Mouse (Mus musculus) spleen, postnatal 4 days (tissue): Measurements from ENCODE around the gene Pik3cb.
A peak's percentile ranks its signal among the peaks of the same experiment; 100 is the strongest.

Source experiments
- DNase-seq, 2 experiments: peaks; one replicate each; pipeline ENCODE4 v3.0.0; 2022; ENCODE audit warnings: low spot score in 2 of 2

Gene Pik3cb

DNA sequence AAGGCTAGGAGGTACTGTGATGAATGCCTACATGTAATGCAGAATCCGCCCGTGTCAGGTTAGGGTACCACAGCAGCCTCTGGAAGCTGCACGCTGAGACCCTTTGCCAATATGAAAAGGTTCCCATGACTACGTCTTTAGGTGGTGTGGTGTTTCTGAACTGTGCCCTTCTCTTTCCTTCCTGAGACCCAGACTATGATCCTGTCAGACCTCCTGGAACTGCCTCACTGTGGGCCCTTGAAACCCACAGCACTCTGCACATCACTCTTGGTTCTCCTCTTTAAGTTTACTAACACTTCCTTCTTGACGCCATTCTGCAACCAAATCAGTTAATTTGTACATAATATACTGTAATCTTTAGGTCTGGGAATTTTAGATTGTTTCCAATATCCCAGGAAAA is 58.7 kb downstream of the Pik3cb start:
- no peak for DNase-seq

DNA sequence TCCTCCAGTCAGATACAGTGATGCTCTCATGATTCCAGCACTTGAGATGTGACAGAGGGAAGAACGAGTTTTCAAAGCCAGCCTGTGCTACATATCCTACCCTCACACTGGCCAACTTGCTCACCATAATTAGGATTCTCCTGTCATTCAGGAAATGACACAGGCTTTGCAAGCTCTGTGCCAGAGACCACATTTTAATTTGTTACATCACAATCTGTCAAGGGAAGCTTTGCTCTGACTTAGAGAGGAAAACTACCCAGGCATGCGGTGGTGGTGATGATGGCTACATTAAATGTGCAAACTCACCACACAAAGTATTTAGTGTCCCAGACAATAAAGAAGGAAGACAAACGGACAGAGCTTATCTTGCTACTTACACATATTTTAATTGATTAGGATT is 59.1 kb downstream of the Pik3cb start:
- no peak for DNase-seq

DNA sequence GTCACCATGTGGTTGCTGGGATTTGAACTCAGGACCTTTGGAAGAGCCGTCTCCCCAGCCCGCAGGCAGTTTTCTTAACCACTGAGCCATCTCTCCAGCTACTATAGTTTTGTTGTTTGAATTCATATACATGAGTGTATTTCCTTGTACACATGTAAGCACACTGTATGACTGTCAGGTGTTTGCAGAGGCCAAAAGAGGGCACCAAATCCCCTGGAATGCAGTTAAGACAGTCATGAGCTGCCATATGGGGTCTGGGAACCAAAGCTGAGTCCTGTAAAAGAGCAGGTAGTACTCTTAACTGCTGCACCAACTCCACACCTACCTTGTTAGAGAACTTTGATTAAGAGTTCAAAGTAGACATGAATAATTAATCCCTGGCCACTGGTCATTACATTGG is 59.8 kb downstream of the Pik3cb start:
- no peak for DNase-seq

DNA sequence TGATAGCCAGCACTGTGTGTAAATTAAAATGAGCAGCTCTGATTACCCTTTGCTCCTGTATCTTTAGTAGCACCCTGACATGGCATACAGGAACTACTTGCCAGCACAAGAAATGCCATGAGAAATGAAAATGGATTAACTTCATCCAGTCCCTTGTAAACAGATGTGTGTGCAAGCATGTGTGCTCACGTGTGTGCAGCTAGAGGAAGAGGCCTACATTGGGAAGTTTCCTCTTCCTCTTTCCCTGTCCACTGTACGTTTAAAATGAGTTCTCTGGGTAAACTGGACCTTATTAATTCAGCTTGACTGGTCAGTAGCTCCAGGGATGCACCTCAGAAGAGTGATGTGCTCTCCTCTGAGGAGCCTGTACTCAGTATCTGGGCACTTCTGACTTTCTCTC is 66.0 kb downstream of the Pik3cb start:
- DNase-seq = no peak

DNA sequence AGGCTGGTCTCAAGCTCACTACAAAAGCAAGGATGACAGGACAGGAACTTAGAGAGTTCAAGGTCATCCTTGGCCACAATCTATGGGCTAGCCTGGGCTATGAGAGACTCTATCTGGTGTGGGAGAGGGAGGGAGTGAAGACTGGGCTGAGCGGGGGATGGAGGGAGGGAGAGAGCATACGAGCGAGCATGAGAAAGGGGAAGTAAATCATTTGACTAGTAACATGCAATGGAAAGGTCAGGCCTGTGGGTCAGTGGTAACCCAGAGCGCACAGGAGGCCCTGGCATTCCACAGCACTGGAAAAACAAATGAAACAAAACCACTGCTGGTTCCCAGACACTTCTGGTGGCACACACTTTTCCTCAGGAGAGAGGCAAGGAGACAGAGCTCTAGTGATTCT is 67.9 kb downstream of the Pik3cb start:
- DNase-seq = no peak

DNA sequence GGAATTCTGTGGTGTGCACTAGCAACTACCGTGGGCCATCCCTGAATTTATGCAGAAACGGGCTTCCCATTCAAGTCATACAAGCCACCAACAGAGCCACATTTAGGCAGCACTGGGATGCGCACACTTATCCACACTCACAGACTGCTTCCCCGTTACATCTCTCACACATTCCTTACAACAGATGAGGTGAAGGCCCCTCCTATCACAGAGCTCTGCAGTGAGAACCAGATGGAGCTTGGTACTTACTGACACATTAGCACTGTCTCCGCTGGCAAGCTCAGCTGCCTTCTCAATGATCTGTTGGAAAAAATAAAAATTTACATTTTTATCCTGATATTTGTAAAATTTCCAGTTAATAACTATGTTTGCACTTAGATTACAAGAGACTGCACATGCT is 75.1 kb downstream of the Pik3cb start:
- DNase-seq = no peak

DNA sequence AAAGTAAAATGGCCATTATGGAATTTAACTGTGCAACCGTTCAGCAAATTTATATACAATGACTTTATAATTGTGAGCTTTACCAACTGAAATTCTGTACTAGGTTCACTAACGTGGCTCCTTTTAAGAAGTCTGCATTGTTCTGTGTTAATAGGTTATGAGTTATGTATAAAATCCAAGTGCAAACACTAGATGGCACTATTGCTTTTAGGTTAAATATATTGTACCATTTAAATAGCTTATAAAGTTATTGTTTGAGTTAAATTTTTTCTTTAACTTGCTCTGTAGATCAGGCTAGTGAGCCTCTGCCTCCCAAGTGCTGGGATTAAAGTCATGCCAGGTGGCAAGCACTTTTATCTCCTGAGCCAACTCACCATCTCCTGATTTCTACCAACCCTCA is 76.2 kb downstream of the Pik3cb start:
- no peak for DNase-seq

DNA sequence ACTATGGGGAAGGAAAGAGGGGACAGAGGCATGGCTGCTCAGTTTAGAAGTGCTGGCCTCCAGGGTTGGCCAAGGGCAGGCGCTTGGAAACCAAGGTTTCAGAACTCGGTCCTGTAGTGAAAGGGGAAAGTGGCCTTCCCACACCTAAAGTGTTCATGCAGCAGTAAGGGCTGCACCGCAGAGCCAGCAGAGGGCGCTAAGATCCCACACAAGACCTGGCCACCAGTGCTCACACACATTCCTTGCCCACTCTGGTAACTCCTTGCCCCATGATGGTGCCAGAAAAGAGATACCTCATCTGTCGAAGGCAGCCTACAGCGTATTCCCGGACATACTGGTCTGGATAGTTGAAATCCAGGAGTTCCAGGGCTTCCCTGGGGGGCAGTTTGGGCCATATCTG is 77.9 kb downstream of the Pik3cb start:
- peak; percentile 67 to 88 for DNase-seq

DNA sequence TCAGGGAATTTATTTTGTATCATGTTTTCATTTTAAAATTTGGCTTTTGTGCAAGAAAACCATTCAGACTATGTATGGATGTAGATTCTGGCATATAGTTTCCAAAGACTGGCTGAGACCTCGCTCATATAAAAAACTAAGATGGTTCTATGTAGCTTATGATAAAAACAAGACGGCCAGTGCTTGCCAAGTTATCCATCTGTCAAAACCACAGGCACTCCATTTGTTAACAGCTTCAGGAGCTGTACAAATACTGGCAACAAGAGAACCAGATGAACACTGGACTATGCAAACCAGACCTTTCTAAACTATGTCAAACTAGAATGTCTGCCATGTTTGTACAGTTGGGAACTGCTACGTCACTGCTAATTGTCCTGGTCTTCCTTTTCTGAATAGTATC is 82.7 kb downstream of the Pik3cb start:
- no peak for DNase-seq

DNA sequence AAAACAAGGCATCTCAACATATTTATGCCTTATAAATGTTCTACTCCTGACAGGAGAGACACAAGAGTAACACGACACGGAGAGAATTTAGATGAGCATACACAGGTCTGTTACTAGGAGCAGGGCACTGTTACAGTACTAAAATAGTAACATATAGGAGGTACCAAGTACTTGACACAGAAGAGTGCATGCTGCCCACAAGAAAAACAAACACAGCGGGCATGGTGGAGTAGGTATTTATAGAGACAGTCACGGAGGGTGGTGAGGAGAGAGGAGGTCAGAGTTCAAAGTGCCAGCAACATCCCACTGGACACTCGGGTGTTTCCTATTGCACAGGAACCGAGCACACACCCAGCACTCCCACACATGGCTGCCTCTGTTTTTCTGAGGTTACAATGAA is 90.7 kb downstream of the Pik3cb start:
- no peak for DNase-seq

DNA sequence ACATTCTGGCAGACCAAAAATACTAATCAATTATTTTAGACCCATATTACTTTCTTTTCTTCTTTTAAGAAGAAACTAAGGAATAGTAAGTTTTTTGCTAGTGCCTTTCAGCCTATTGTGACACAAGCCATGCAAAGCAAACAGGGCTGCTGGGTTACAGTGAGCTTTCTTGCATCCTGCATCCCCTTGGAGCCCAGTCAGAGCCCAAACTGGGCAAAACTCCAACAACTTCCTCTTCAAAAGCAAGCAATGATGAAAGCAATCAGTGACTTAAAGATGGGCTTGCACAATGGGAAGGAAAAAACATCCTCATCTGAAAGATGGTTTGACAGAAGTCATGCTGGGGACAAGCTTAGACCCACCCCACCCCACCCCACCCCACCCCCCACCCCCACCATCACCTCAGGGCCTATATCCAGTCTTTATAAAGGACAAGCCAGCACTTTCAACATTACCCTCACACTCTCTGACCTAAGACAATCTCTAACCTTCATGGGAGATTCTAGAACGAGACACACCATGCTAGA is 91.6 kb downstream of the Pik3cb start:
- DNase-seq = no peak

DNA sequence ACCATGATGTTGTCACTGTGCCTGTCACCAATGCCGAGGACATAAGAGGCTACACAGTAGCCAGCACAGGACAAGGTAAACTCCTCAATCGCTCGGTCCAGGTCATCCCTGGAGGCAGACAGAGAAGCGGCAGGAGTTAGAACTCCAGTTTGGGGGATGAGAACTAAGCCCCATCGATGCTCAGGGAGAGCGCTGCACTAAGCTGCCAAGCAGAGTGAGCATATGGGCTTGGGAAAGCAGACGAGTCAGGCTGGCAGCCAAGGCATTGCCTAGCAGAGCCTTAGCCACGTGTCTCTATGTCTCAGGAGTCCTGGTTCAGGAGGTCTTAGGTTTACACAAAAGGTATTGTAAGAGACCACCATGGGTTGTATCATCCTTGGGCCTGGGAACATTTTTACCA is 95.7 kb downstream of the Pik3cb start:
- DNase-seq = no peak

DNA sequence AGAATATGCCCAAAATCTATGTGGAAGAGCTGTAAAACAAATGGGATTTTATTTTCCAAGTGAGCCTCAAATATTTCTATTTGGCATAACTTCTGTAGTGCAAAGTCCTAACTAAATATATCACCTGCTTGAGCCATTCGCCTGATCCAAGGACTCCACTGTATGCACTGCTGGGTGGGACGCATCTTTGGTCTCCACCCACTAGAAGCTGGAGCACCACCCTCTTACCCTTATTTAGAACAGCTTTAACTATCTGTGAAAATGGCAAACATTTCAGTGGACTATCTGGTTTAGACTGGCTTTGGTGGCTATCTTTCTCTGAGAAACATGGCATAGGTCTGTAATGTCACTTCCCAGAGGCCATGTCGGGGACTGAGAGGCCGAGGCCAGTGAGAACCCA is 97.8 kb downstream of the Pik3cb start:
- DNase-seq = no peak

DNA sequence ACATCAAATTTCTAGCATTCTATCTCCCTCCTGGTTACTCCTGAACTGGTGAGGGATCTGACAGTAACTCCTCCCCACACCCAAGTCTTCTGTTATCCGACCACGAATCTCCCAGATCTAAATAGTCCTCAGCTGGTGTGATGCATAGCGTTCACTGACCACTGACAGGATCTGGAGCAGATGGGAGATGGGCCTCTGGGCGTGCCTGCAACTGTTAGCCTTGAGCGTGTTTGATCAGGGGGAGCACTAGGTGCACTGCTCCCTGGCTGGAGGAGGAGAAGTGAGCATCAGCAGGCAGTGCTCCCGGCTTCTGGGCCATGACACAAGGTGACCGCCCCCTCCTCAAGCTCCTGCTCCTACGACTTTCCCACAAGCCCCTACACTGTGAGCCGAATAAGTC is 98.4 kb downstream of the Pik3cb start:
- DNase-seq = no peak

DNA sequence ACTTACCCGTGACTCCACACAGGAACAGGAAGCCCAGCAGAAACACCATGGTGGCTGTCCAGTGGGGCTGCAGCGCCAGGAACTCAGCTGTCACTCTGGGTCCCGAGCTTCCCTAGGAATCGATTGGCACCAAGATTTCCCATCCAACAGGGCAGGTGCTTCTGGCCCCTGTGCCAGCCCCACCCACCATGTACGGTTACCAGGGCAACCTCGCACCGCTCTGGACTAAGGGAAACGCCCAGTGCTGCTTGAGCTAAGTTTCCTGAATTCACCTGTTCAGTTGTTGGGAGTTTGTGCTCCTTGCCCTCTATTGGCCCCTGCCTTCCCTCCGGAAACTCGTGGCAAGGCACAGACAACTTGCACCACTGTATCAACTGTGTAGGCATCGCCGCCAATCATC is 104.8 kb downstream of the Pik3cb start, which contains the start of gene Gm1123:
Gm1123 (minus strand) TSS at position 141 of the 400 bp plus-strand sequence.
- no peak for DNase-seq

DNA sequence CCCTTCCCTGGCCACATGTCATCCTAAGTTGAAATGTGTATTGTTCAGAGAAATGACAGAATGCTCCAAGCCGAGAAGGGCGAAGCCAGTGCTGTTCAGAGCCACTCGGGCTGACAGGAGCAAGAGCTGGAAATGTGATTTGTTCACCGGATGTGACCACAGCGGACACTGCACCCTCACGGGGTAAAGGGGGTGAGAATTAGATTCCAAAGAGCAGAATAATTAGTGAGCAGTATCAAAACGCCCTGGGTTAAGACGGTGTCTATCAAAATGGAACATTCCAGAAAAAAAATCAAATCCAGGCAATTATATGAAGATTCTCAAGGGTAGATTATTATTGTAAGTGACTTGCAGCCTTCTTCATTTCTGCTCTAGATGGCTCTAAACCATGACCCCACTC is 106.3 kb downstream of the Pik3cb start:
- no peak for DNase-seq

DNA sequence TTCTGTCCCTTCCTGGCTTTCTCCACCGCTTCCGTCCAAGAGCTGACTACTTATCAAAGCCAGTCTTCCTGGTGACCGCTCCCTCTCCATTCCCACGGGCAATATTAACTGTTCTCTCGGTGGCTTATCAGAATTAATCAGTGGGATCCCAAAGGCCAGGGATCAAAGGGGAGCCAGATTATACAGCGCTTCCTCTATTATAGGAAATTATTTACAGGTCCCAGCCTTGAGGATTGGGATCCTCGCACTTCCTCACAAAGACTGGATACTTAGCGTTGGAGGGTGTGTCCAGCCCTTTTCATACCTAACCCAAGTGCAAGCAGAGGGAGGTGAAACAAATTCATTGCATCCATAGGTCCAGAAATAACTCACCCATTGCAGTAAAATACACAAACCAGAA is 108.4 kb downstream of the Pik3cb start:
- DNase-seq = no peak

DNA sequence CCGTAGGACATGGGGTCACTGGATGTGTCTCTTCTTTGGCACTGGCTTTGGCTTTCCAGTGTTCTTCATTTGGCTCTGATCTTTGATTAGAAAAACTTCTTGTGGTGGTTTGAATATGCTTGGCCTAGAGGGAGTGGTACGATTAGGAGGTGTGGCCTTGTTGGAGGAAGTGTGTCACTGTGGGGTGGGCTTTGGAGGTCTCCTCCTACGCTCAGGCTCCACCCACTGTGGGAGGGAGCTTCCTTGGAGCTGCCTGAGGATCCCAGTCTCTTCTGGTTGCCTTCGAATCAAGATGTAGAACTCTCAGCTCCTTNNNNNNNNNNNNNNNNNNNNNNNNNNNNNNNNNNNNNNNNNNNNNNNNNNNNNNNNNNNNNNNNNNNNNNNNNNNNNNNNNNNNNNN is 118.7 kb downstream of the Pik3cb start:
- no peak for DNase-seq

DNA sequence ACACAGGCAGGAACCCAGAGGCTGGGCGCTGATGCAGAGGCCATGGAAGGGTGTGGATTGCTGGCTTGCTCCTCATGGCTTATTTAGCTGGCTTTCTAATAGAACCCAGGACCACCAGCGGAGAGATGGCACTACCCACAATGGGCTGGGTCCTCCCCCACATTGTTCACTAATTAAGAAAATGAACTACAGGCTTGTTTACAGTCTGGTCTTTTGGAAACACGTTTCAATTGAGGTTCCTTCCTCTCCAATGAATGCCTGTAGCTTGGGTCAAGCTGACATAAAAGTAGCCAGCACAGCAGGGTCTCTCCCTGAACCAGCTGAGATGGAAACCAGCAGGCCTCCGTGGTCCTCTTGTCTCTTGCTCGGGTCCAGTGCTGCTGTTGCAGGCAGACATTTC is 119.3 kb downstream of the Pik3cb start:
- DNase-seq = no peak

DNA sequence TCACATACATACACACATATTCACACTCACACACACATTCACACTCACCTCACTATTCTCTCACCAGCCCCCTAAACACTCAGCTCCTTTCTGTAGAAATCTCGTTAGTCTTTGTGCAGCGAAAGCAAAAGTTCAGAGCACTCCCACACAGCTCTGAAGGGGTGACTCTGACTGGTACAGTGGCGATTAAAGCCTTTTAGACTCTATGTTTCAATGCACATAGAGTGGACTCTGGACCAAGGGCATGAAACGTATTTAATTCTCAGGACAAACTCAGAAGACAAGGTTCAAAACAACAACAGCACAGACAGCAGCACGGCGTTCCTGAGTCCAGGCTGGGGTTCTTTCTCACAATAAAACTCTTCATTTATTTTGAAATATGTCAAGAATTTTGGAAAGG is 122.7 kb downstream of the Pik3cb start:
- no peak for DNase-seq

DNA sequence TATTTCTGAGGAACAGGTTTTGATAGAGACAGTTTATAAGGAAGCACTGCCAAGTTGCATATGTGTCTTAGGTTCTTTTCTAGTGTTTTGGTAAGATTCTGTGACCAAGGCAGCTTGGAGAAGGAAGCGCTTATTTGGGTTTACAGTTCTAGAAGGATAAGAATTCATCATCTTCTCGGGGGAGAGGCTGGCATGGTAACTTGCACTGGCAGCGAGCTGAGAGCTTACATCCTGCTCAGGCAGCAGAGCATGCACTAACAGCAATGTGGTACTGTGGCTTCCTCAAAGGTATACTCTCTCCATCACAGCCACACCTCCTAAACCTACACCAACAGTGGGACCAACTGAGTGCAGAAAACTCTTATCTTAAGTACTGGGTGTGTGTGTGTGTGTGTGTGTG is 123.7 kb downstream of the Pik3cb start:
- no peak for DNase-seq

DNA sequence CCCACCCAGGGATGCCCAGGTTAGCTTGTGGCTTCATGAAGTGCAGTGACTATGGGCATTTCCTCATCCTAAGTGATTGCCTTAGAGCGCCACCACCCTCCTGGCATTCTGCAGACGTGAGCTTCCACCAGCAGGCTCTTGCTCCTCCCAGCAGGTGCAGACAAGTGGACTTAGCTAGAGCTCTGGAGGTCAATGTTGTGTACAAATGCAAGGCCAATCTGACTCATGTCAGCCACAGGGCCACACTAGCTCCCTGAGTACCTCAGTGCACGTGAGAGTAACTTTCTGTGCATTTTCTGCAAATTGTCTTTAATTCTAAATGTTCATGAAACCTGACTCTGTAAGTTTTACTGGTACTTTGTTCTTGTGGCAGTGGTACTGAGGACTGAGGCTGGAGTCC is 124.1 kb downstream of the Pik3cb start:
- no peak for DNase-seq

DNA sequence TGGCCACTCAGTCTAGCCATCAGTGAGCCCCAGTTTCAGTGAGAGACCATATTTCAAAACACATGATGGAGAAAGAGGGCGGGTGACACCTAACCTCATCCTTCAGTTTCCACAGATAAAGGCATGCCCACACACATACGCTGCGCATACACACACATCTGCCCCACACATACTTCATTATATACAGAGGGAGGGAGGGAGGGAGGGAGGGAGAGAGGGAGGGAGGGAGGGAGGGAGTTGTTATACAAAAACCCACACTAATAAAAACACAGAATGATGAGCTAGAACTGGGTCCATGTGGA is 130.6 kb downstream of the Pik3cb start:
- no peak for DNase-seq

DNA sequence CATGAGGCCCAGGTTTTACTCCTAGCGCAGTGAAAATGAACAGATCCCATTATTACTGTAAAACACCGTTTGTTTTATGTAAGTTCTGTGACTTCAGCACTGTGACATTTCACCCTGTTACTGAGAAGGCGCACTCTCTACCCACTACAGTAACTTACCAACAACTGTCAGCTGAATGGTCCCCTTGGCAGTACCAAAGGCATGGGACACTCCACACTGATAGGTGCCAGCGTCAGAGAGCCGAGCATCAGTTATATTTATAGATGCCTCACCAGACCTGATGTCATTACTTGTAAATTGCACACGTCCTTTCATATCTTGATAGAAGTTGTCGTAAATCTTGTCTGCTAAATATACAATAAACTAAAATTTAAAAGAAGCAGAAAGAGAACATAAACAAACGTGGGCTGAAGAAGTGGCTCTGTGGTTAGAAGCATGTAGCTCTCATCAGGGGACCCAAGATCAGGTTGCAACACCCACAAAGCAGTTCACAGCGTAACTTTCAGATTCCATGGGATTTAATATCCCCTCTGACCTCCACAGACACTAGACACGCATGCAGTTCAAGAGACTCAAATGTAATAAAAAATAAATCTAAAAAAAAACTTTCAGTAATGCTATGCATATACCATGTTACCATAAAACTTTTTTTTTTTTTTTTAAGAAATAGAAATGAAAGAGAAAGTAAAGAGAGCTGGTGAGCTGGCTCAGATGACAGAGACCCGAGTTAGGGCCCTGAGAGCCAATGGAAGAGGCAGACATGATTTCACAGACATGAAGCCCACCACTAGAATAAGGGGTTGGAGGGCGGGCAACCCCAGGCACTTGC is 131.1 kb downstream of the Pik3cb start:
- DNase-seq = no peak
